Mouse (Mus musculus): ENCODE data around the gene Ggta1. TPM values are rescaled to one million over a fixed set of nuclear protein-coding genes. Genes with fewer than 3 reads are reported as not detected.

Gene Ggta1
- total and polyA plus RNA-seq, 3 experiments: 8.6 to 15.5 (median 15.4) TPM

GRCm38 (mm10) chr2:35411640-35412190 is 51.3 kb downstream of the Ggta1 start:
- 51% methylated on average over 10 of the region's 10 CpGs for WGBS
- no peak overlapping the region for H3K27ac ChIP-seq
- H3K4me1 ChIP-seq (ENCODE audit: control insufficient read depth, insufficient read depth, low read length): peaks cover 12% of the 10 kb centered on the region
- no peaks in the 10 kb centered on the region for H3K79me2 ChIP-seq (replicated peaks; ENCODE audit: control insufficient read depth, insufficient read depth, low read length)
- H3K27me3 ChIP-seq (ENCODE audit: control insufficient read depth, insufficient read depth, low read length): no peaks in the 10 kb centered on the region
- intact Hi-C loops (cut with DNase I): no loop called here
- DNase-seq: no peak
- TF ChIP-seq CTCF (IDR thresholded peaks at IDR 0.05): no peak
- no peak for TF ChIP-seq POLR2A (IDR thresholded peaks at IDR 0.05; ENCODE audit: insufficient read depth, low read depth, low read length)
- no peak for TF ChIP-seq EP300 (IDR thresholded peaks at IDR 0.05; ENCODE audit: insufficient read depth, low read depth, low read length)
- no peak overlapping the region for H3K4me3 ChIP-seq
- H3K36me3 ChIP-seq (ENCODE audit: control insufficient read depth, insufficient read depth, low read length): peaks cover 2% of the 10 kb centered on the region; the same call in 1 of the 2 replicates
- no peak overlapping the region for H3K9ac ChIP-seq (ENCODE audit: low read depth, low read length)

DNA sequence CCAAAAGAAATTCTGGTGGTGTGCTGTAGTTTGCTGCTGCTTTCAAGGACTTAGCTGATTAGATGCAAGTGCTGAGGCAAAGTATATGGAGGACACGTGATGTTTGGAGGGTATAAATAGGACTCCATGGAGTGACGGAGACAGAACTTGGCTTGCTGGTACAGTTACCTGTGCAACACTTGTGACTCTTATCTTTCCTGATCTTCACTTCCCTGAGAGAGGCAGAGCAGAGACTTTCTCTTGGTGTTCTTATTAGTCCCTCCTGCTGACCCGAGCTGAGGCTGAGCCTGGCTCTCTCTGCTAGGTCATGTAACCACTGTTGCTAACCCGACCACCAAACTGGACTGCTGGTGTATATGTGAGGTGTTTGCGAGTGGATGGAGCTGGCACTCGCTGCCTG is 53.6 kb downstream of the Ggta1 start:
- no peak overlapping the region for H3K27ac ChIP-seq
- H3K36me3 ChIP-seq (ENCODE audit: control insufficient read depth, insufficient read depth, low read length): peaks cover 2% of the 10 kb centered on the region; the same call in 1 of the 2 replicates
- 85% methylated on average over 6 of the region's 6 CpGs for WGBS
- intact Hi-C loops (cut with DNase I): no loop called here
- no peak for TF ChIP-seq POLR2A (IDR thresholded peaks at IDR 0.05; ENCODE audit: insufficient read depth, low read depth, low read length)
- TF ChIP-seq CTCF (IDR thresholded peaks at IDR 0.05): no peak
- TF ChIP-seq EP300 (IDR thresholded peaks at IDR 0.05; ENCODE audit: insufficient read depth, low read depth, low read length): no peak
- no peak overlapping the region for H3K4me3 ChIP-seq
- no peak overlapping the region for H3K9ac ChIP-seq (ENCODE audit: low read depth, low read length)
- no peaks in the 10 kb centered on the region for H3K27me3 ChIP-seq (ENCODE audit: control insufficient read depth, insufficient read depth, low read length)
- H3K79me2 ChIP-seq (replicated peaks; ENCODE audit: control insufficient read depth, insufficient read depth, low read length): no peaks in the 10 kb centered on the region
- H3K4me1 ChIP-seq (ENCODE audit: control insufficient read depth, insufficient read depth, low read length): peaks cover 12% of the 10 kb centered on the region
- DNase-seq: no peak

DNA sequence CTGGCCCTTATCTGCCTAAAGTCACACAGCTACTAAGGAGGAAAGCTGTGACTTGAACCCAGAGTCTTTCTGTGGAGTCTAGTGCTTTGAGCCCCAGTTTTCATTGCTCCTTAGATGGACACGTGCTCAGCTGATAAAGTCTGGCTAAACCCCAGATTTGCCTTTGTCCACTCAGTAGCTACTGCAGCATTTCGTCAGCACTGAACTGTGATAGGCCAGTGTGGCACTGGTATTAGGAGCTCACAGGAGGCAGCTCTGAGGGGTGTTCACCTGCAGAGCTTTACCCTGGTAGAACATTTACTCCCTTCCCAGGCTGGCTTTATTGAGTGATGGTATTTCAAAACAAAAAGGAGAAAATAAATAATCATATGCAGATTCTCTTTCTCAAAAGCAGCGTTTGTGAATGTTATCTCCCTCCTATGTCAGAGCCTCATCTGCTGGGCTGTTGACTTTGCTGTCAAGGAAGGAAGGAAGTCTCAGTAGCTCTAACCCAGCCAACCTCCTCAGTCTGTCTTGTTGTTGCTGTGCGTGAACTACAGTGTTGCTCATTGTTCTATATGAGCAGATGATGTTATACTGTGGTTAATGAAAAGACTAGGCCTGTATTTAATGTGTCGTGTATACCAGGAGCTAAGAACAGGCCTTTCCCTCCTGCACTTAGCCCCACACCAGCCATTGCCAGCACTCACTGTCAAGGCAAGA is 54.5 kb downstream of the Ggta1 start:
- 44% methylated on average over 5 of the region's 5 CpGs for WGBS
- H3K27me3 ChIP-seq (ENCODE audit: control insufficient read depth, insufficient read depth, low read length): no peaks in the 10 kb centered on the region
- no peak overlapping the region; the same call in 1 of the 2 replicates for H3K27ac ChIP-seq

GRCm38 (mm10) chr2:35407878-35408277 is 55.2 kb downstream of the Ggta1 start:
- H3K79me2 ChIP-seq (replicated peaks; ENCODE audit: control insufficient read depth, insufficient read depth, low read length): no peaks in the 10 kb centered on the region
- no peak for DNase-seq
- no peak overlapping the region for H3K4me3 ChIP-seq
- H3K36me3 ChIP-seq (ENCODE audit: control insufficient read depth, insufficient read depth, low read length): no peaks in the 10 kb centered on the region; the same call in 1 of the 2 replicates
- peaks cover 9% of the 10 kb centered on the region for H3K4me1 ChIP-seq (ENCODE audit: control insufficient read depth, insufficient read depth, low read length)
- 58% methylated on average over 7 of the region's 7 CpGs for WGBS
- intact Hi-C loops (cut with DNase I): no loop called here
- no peaks in the 10 kb centered on the region for H3K27me3 ChIP-seq (ENCODE audit: control insufficient read depth, insufficient read depth, low read length)
- no peak overlapping the region for H3K9ac ChIP-seq (ENCODE audit: low read depth, low read length)
- TF ChIP-seq POLR2A (IDR thresholded peaks at IDR 0.05; ENCODE audit: insufficient read depth, low read depth, low read length) (no peak), EP300 (IDR thresholded peaks at IDR 0.05; ENCODE audit: insufficient read depth, low read depth, low read length) (no peak), CTCF (IDR thresholded peaks at IDR 0.05) (no peak)
- H3K27ac ChIP-seq: no peak overlapping the region; the same call in 1 of the 2 replicates

More for the DNA sequence above, 54.5 kb downstream of the Ggta1 start:
- H3K4me3 ChIP-seq: no peak overlapping the region
- intact Hi-C loops (cut with DNase I): no loop called here
- DNase-seq: no peak
- no peaks in the 10 kb centered on the region for H3K79me2 ChIP-seq (replicated peaks; ENCODE audit: control insufficient read depth, insufficient read depth, low read length)
- 0 out of 2 replicates have a peak overlapping the region, but pooled peaks have one; percentile 14 for H3K9ac ChIP-seq (ENCODE audit: low read depth, low read length)
- no peak for TF ChIP-seq EP300 (IDR thresholded peaks at IDR 0.05; ENCODE audit: insufficient read depth, low read depth, low read length)
- no peak for TF ChIP-seq CTCF (IDR thresholded peaks at IDR 0.05)
- no peak for TF ChIP-seq POLR2A (IDR thresholded peaks at IDR 0.05; ENCODE audit: insufficient read depth, low read depth, low read length)
- H3K36me3 ChIP-seq (ENCODE audit: control insufficient read depth, insufficient read depth, low read length): no peaks in the 10 kb centered on the region; the same call in 1 of the 2 replicates
- peaks cover 11% of the 10 kb centered on the region for H3K4me1 ChIP-seq (ENCODE audit: control insufficient read depth, insufficient read depth, low read length)

DNA sequence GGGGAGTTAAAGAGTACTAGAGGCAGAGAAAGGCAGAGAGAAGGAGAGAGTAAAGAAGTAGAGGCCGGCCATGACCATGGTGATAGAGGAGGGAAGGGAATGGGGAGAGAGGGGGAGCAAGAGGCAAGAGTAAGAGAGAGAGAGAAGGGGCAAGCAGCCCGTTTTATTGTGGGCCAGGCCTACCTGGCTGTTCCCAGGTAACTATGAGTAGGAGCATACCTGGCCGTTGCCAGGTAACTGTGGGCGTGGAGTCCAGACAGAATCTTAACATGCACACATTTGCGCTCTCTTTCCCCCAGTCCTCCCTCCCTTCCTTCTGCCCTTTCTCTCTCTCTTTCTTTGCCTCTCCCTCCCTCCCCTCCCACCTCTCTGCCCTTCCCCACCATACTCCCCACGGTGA is 55.8 kb downstream of the Ggta1 start:
- TF ChIP-seq CTCF (IDR thresholded peaks at IDR 0.05): no peak
- TF ChIP-seq POLR2A (IDR thresholded peaks at IDR 0.05; ENCODE audit: insufficient read depth, low read depth, low read length): no peak
- TF ChIP-seq EP300 (IDR thresholded peaks at IDR 0.05; ENCODE audit: insufficient read depth, low read depth, low read length): no peak
- DNase-seq: no peak
- Histone ChIP-seq H3K27me3 (ENCODE audit: control insufficient read depth, insufficient read depth, low read length) (no peaks in the 10 kb centered on the region), H3K36me3 (ENCODE audit: control insufficient read depth, insufficient read depth, low read length) (no peaks in the 10 kb centered on the region; the same call in 1 of the 2 replicates), H3K27ac (no peak overlapping the region), H3K4me1 (ENCODE audit: control insufficient read depth, insufficient read depth, low read length) (peaks cover 8% of the 10 kb centered on the region), H3K79me2 (replicated peaks; ENCODE audit: control insufficient read depth, insufficient read depth, low read length) (no peaks in the 10 kb centered on the region), H3K4me3 (no peak overlapping the region), H3K9ac (ENCODE audit: low read depth, low read length) (no peak overlapping the region)
- intact Hi-C loops (cut with DNase I): no loop called here
- WGBS: 89% methylated on average over 6 of the region's 6 CpGs

DNA sequence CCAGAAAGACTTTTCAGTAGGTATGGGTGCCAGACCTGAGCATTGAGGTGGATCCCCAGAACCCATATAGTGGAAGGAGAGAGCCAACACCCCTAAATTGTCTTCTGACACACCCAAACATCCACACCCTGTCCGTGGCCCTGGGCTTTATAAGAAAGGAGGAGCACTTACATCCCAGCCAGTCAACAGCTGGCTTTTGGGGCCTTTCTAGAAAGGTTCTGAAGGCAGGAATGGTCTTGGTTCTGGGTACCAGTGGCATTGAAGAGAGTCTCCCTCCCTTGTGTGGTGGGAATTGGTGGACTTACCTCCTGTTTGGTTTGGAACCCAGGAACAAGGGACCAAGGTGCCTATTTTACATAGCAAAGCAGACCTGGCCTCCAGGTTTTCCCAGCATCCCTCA is 56.4 kb downstream of the Ggta1 start:
- intact Hi-C loops (cut with DNase I): no loop called here
- Histone ChIP-seq H3K27me3 (ENCODE audit: control insufficient read depth, insufficient read depth, low read length) (no peaks in the 10 kb centered on the region), H3K4me3 (no peak overlapping the region), H3K79me2 (replicated peaks; ENCODE audit: control insufficient read depth, insufficient read depth, low read length) (no peaks in the 10 kb centered on the region), H3K9ac (ENCODE audit: low read depth, low read length) (no peak overlapping the region), H3K4me1 (ENCODE audit: control insufficient read depth, insufficient read depth, low read length) (peaks cover 7% of the 10 kb centered on the region), H3K36me3 (ENCODE audit: control insufficient read depth, insufficient read depth, low read length) (no peaks in the 10 kb centered on the region; the same call in 1 of the 2 replicates), H3K27ac (no peak overlapping the region)
- TF ChIP-seq EP300 (IDR thresholded peaks at IDR 0.05; ENCODE audit: insufficient read depth, low read depth, low read length) (no peak), CTCF (IDR thresholded peaks at IDR 0.05) (no peak), POLR2A (IDR thresholded peaks at IDR 0.05; ENCODE audit: insufficient read depth, low read depth, low read length) (no peak)
- 70% methylated on average over 1 of the region's 1 CpGs for WGBS
- DNase-seq: no peak
